Mouse (Mus musculus) gastrocnemius, adult 8-10 months (tissue): Measurements from ENCODE around the gene Cmss1. TPM values are rescaled to one million over a fixed set of nuclear protein-coding genes. Genes with fewer than 3 reads are reported as not detected.
A peak's percentile ranks its signal among the peaks of the same experiment; 100 is the strongest.

ENCODE experiments used
- DNase-seq, 2 experiments: peaks; one replicate each; pipeline ENCODE4 v3.0.0; 2022; ENCODE audit warnings: low spot score in 2 of 2
- total RNA-seq, 4 experiments: library from RNA; stranded (reverse); gene quantifications; 2 replicates each; pipeline ENCODE4 v1.2.4; 2022

The Cmss1 gene
- total RNA-seq, 4 experiments from 2014 or later: 28.6 to 40.1 (median 38.8) TPM

GRCm38 (mm10) chr16:57349039-57349438, 257.6 kb downstream of the Cmss1 start:
- DNase-seq: peak; percentile 40 to 72

DNA sequence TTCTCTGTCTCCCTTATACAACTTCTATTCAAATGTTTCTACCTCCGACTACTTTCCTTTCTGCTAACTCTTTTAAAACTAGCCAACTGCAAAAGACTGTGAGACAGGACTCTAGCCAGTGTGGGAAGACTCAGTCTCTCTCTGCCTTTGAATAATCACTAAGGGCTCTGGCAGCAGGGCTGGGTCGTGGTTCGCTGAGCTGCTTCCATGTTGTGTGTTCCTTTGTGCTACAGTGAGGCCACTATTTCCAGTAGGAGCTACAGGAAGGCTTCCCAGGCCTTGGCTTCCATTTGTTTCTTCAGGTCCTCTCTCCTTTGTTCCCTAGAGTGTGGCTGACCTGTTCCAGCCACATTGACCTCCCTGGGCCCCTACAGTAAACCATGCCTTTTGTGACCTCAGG, 260.4 kb downstream of the Cmss1 start:
- no peak for DNase-seq

DNA sequence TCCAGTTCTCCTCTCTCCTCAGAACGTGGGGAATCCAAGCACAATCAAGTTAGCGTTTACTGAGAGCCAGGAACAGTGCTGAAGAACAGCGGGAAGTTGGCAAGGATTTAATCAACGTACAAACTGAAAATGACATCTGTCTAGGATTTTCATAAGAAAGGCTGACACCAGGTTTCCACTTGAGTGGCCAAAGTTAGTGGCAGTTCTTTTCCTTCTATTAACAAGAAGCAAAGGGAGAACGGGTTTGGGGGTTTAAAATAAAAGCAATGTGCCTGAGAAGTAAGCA, 266.1 kb downstream of the Cmss1 start:
- DNase-seq: no peak

- DNase-seq: no peak
Measured at GRCm38 (mm10) chr16:57339765-57340612, 266.7 kb downstream of the Cmss1 start.

- no peak for DNase-seq
Measured at GRCm38 (mm10) chr16:57336770-57337423, 269.8 kb downstream of the Cmss1 start.

DNA sequence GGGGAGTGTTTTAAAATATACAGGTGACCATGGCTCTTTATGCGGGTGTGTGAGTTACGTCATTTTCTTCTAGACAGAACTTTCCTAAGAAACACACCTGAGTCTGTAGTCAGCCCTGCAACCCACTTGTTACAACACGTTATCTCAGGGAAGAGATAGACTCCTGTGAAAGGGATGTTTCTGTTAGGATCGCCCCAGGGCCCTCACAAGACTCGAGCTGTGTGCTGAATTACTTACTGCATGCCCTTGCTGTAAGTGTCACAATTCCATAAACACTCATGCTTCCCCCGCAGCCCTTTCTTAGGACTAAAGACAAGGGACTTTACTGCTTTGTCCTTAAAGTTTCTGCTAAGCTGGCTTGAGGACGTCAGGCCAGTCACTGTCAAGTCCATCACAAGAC, 274.4 kb downstream of the Cmss1 start:
- no peak for DNase-seq

- DNase-seq: no peak
Measured at GRCm38 (mm10) chr16:57330111-57330510, 276.6 kb downstream of the Cmss1 start.

- no peak for DNase-seq
Measured at GRCm38 (mm10) chr16:57329028-57329427, 277.6 kb downstream of the Cmss1 start.

DNA sequence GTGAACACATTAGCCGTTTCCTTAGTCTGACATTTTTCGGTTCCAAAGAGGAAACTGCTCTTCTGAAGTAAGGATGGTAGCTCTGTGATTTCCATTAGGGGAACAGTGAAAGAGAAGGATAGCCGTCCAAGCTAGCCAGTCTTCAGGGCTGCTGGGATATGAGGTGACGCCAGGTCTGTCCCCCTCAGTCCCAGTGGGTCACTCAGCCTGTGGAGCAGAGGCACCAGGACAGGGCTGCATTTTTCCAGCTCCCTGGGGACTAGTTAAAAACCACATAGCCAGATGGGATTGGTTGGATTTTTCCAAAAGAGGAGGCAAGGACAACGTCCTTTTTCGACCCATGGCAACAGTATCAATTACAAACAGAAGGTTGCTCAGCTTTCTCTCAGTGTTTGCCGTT, 279.7 kb downstream of the Cmss1 start:
- peak; percentile 45 to 54 for DNase-seq

GRCm38 (mm10) chr16:57319284-57320124, 287.2 kb downstream of the Cmss1 start:
- no peak for DNase-seq

DNA sequence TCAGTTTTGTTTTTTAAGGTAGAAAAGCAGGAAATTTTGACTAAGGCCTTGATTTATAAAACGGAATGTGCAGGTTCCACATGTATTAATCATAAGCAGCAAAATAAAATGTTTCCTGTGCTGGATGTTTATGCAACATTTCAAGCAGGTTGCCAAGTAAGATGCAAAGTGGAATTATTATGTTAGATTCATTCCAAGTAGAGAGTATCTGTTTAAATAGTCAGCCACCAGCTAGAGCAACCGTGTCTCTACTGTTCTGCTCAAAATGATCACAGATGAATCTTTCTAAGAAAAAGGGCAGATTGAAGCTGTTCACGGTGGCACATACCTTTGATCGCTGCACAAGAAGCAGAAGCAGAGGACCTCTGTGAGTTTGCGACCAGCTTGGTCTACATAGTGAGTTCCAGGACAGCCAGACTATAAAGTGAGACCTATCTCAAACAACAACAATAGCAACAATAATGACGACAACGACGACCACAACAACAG, 288.0 kb downstream of the Cmss1 start:
- no peak for DNase-seq

DNA sequence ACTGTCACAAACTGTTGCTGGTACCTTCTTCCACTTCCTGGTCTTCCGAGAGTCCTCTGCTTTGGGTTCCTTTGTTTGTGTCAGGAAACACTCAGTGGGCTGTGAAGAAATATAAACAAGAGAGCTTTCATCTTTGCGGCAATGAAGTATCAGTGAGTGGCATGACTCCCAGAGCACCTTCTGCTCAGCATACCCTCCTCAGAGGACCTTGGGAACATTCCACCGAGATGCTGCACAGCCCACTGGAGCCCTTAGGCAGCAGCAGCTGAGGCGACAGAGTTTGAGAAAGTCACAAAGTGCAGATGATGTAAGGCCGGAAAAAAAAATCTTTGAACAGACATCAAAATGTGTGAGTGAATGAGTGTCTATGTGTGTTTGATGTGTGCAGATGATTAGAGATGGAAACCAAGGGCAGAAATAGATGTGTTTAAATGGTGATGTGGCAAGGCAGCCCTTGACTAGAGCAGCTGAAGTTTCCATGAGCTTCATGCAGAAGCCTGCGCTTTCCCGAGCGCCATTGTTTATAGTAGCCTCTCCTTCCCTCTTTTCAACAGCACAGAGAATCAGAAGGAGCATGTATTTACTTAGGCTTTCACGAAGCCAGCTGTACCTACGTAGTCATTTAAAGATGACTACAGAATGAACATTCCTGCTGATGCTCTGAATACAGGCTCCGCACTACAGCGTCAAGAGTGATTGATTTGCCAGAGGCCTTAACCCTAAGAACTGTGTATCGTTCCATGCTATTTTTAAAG, 288.6 kb downstream of the Cmss1 start:
- DNase-seq: no peak

DNA sequence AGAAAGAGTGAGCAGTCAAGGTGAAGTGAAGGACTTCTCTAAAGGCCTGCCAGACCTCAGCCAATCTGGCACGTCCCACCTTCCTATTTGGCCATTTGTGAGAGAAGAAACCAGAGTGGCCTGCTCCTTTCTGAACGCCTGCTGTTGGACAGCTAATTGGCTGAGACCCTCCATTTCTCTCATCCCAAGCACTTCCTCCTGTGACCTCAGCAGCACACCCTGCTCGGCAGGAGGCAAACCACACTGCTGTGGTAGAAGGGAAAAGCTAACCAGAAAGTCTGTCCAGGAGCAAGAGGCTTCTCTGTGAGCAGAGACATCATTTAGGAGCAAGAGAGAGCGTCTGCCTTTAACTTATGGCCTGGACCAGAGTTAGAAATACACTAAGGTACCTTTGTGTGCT, 289.5 kb downstream of the Cmss1 start:
- no peak for DNase-seq

- DNase-seq: no peak
Measured at GRCm38 (mm10) chr16:57315026-57315425, 291.6 kb downstream of the Cmss1 start.

- DNase-seq: no peak
Measured at GRCm38 (mm10) chr16:57314236-57314635, 292.4 kb downstream of the Cmss1 start.

- no peak for DNase-seq
Measured at GRCm38 (mm10) chr16:57313487-57313886, 293.2 kb downstream of the Cmss1 start.

- DNase-seq: no peak
Measured at GRCm38 (mm10) chr16:57312130-57312529, 294.5 kb downstream of the Cmss1 start.

GRCm38 (mm10) chr16:57305463-57305862, 301.2 kb downstream of the Cmss1 start:
- no peak for DNase-seq

DNA sequence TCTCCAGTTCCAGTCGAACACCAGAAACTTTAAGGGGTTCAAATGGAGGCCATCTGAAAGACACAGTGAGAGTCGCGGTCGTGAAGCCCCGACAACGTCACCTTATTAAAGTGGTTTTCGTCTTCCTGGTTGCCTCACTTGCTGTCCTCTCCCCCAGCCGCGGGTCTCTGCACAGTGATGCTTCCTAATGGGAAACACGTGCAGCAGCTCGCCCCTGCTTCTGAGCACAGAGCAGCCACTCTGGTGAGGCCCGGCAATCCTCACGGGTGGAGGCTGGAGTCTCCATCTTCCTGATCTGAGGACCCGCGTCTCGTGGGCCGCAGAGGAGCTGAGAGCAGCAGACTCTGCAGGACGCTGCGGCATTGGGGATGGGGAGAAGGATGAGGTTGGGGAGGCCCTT, 302.9 kb downstream of the Cmss1 start:
- no peak for DNase-seq

- DNase-seq: no peak
Measured at GRCm38 (mm10) chr16:57302792-57303698, 303.6 kb downstream of the Cmss1 start.
